Mouse (Mus musculus) limb, embryonic 12.5 days (tissue): ENCODE results near the gene Smg6. TPM values are rescaled to one million over a fixed set of nuclear protein-coding genes. Genes with fewer than 3 reads are reported as not detected.
"Not testable (repeated sequence)": the region's sequence is repeated elsewhere in the genome, so short reads cannot be mapped to it uniquely, and the experiment has no call there.

Experiments used
- ATAC-seq: fragments of 200-750 bp; cut with Nextera tagmentation; 2 replicates; pipeline ENCODE4 v1.8.0; 2017; ENCODE audit warnings: low read depth, moderate TSS enrichment; ENCODE audit not compliant: insufficient number of reproducible peaks, insufficient read depth, low FRiP score, low TSS enrichment
- H3K27ac ChIP-seq: fragments of 300-500 bp; sonication (generic); 2 replicates; pipeline ENCODE4 v1.5.1; 2016; ENCODE audit warnings: mild to moderate bottlenecking, moderate library complexity
- H3K27me3 ChIP-seq: fragments of 300-500 bp; sonication (generic); 2 replicates; pipeline ENCODE4 v1.6.1; 2016; ENCODE audit warnings: mild to moderate bottlenecking, moderate library complexity
- H3K36me3 ChIP-seq: fragments of 300-500 bp; sonication (generic); 2 replicates; pipeline ENCODE4 v1.6.1; 2016; ENCODE audit warnings: mild to moderate bottlenecking, moderate library complexity
- H3K4me1 ChIP-seq: fragments of 300-500 bp; sonication (generic); replicated peaks from 2 replicates; pipeline ENCODE4 v1.6.1; 2016
- H3K4me2 ChIP-seq: fragments of 300-500 bp; sonication (generic); 2 replicates; pipeline ENCODE4 v1.6.1; 2016; ENCODE audit warnings: mild to moderate bottlenecking, moderate library complexity
- H3K4me3 ChIP-seq: fragments of 300-500 bp; sonication (generic); replicated peaks from 2 replicates; pipeline ENCODE4 v1.5.1; 2016; ENCODE audit warnings: mild to moderate bottlenecking
- H3K9ac ChIP-seq: fragments of 300-500 bp; sonication (generic); replicated peaks from 2 replicates; pipeline ENCODE4 v1.6.1; 2016; ENCODE audit warnings: mild to moderate bottlenecking, moderate library complexity
- H3K9me3 ChIP-seq: fragments of 300-500 bp; sonication (generic); 2 replicates; pipeline ENCODE4 v1.6.1; 2016; ENCODE audit warnings: mild to moderate bottlenecking, moderate library complexity
- WGBS: fragments of 180-500 bp; shearing (Covaris S2); methylation state at CpG from one replicate; pipeline ENCODE4 v1.1.7; 2016; 5-methylcytosine and 5-hydroxymethylcytosine counted together
- polyA plus RNA-seq: library from polyadenylated mRNA; unstranded; fragments of >200 nt; fragmentation: Nextera tagmentation; extraction: Ambion mirVana; gene quantifications from 2 replicates; pipeline ENCODE4 v1.2.1, GENCODE M21; 2016

The Smg6 gene
- polyA plus RNA-seq, 1 experiment from 2014 or later: 22.7 TPM

DNA sequence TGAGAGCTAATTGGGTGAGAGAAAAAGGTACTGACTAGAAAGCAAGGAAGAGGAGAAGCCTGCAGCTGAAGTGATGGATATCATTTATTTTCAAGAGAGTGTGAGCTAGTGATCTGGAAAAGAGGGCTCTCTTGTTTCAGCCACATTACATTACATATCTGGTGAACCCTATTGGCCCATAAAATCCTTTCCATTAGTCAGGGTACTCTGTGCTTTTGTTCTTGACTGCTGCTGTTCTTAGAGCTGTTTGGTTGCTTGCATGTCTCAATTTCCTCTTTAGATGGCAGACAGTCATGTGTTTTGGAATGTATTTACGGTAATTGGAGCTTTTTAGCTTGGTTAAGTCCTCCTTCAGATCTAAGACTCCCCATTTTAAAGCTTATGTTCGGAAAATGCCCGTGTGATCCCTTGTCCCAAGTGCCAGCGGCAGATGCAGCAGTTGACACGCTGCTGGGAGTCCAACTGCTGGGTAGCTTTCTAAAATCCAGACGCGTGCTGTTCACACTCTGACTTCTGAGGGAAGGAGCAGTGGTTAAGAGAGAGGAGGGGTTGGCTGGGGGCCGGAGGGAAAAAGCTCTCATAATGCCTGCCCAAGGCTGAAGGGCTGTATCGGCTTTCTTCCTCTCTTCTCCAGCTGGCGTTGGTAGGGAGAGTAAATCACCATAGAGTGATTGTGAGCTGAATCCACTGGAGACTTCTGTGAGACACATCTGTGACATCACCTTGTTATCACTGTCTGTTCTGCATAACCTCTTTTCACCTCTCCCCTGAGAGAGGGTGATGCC lies 75.4 kb downstream of the Smg6 start:
- 37% methylated on average over 10 of the region's 10 CpGs for WGBS
- H3K27ac ChIP-seq: peak overlapping the region; percentile 60
- peak; percentile 68 for ATAC-seq
- H3K4me3 ChIP-seq: no peak overlapping the region
- peak overlapping the region; percentile 4 for H3K4me2 ChIP-seq
- no peaks in the 10 kb centered on the region for H3K27me3 ChIP-seq
- H3K4me1 ChIP-seq: peaks cover 13% of the 10 kb centered on the region
- no peaks in the 10 kb centered on the region for H3K9me3 ChIP-seq
- peaks cover 15% of the 10 kb centered on the region for H3K36me3 ChIP-seq
- H3K9ac ChIP-seq: no peak overlapping the region

DNA sequence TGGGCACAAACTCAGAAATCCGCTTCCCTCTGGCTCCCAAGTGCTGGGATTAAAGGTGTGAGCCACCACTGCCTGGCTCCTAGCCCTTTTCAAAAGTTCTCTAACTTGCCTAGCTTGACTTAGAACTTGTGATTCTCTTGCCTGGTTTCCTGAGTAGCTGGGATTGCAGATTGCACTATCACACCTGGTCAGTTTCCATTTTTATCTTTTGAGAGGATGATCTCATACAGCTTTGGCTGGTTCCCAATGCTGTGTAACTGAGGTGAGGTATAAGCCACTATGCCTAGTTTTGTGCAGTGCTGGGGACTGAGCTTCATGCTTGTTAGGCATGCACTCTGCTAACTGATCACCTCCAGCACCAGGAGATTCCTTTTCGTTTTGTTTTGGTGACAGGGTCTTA lies 82.6 kb downstream of the Smg6 start:
- H3K4me3 ChIP-seq: no peak overlapping the region
- no peaks in the 10 kb centered on the region for H3K27me3 ChIP-seq
- no peak overlapping the region for H3K4me2 ChIP-seq
- H3K4me1 ChIP-seq: peaks cover 16% of the 10 kb centered on the region
- H3K27ac ChIP-seq: no peak overlapping the region
- no peaks in the 10 kb centered on the region for H3K9me3 ChIP-seq
- WGBS: 76% methylated on average over 2 of the region's 2 CpGs
- no peaks in the 10 kb centered on the region; the same call in 1 of the 2 replicates for H3K36me3 ChIP-seq
- ATAC-seq: no peak
- no peak overlapping the region for H3K9ac ChIP-seq

DNA sequence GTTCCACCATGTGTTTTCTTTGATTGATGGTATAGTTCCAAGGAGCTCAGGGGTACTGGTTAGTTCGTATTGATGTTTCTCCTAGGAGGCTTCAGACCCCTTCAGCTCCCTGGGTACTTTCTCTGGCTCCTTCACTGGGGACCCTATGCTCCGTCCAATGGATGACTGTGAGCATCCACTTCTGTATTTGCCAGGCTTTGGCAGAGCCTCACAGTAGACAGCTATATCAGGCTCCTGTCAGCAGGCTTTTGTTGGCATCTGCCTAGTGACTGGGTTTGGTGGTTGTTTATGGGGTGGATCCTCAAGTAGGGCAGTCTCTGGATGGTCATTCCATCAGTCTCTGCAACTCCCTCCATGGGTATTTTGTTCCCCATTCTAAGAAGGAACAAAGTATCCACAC lies 83.9 kb downstream of the Smg6 start:
- not testable (repeated sequence) for H3K27me3 ChIP-seq, H3K9ac ChIP-seq, H3K9me3 ChIP-seq, H3K4me3 ChIP-seq, ATAC-seq, H3K36me3 ChIP-seq, H3K4me2 ChIP-seq, H3K27ac ChIP-seq
- WGBS: 88% methylated on average over 2 of the region's 2 CpGs
- peaks cover 28% of the 10 kb centered on the region for H3K4me1 ChIP-seq

DNA sequence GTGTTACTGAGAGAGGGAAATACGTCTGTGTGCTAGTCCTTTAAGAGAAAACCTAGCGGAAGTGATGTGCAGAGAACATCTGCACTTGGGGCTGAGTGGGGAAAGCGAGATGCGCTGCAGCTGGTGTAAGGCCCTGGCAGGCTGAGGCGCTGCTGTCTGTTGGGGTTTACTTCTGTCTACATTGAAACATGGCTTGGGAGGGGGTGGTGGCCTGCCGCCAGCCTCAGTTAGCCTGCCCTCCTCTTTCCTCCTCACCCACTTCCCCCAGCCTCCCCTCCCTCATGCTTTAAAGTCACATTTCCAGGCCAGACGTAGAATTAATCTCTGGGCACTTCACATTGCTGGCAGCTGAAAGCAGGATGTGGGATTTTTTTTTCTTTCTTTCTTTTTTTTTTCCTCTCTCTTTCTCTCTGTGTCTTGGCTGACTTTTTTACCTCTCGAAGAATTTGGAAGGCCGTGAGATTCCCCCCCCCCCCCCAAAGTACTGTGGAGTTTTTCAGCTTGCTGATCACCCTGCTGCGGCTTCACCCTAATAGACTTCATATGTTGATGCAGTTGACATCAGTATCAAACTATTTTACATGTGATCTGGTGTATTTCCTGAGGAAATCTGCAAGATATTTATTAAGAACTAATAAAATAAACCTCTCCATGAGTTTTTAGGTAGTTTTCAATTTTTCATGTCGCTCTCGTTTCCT lies 87.5 kb downstream of the Smg6 start:
- Histone ChIP-seq H3K4me3 (no peak overlapping the region), H3K27me3 (no peaks in the 10 kb centered on the region), H3K4me2 (peak overlapping the region; percentile 44), H3K9ac (no peak overlapping the region), H3K4me1 (peaks cover 62% of the 10 kb centered on the region), H3K36me3 (no peaks in the 10 kb centered on the region; the same call in 1 of the 2 replicates), H3K9me3 (no peaks in the 10 kb centered on the region), H3K27ac (peak overlapping the region; percentile 91)
- ATAC-seq: peak; percentile 34
- WGBS: 20% methylated on average over 12 of the region's 12 CpGs

DNA sequence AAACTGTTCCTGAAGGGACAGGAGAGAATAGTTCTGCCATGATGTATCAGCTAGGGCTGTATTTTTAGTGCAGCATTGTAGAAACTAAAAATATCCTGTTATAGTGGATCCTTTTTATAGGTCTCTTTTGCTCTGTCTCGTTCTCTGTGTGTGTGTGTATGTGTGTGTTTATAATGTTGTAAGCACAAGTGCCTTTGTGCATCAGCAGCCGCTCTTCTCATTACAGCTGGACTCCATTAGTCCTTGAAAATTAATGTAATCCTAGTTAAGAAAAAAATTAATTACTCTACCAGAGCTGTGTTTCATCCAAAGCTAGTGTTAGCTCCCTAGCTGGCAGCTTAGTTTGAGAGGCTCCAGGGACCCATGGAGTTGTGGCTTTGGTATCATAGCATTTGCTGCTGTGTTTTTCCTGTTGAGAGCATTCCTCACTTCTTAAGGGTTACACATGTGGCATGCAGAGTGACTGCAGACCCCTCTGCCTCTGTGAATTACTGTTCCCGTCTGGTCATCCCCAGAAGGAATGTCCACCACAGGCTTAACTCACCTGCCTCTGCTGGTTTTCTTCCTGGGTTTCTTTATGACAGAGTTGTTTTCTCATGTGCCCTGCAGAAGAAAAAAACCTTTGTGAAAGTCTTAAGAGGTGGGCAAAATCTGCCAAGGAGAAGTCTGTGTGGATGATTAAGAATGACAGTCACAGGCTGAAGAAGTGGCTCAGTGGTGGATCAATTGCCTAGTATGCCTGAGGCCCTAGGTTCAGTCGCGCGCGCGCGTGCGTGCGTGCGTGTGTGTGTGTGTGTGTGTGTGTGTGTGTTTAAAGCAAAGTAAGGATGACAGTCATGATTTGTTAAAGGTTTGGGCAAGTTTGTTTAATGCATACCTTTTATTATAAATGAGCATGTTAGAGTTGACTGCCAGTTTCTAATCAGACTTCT lies 88.4 kb downstream of the Smg6 start:
- Histone ChIP-seq H3K27me3 (no peaks in the 10 kb centered on the region), H3K4me3 (no peak overlapping the region), H3K4me1 (peaks cover 65% of the 10 kb centered on the region), H3K4me2 (peak overlapping the region; percentile 44), H3K36me3 (no peaks in the 10 kb centered on the region), H3K27ac (peak overlapping the region; percentile 91), H3K9me3 (no peaks in the 10 kb centered on the region), H3K9ac (no peak overlapping the region)
- WGBS: 66% methylated on average over 12 of the region's 12 CpGs
- ATAC-seq: peak; percentile 52; the same call in 1 of the 2 replicates

DNA sequence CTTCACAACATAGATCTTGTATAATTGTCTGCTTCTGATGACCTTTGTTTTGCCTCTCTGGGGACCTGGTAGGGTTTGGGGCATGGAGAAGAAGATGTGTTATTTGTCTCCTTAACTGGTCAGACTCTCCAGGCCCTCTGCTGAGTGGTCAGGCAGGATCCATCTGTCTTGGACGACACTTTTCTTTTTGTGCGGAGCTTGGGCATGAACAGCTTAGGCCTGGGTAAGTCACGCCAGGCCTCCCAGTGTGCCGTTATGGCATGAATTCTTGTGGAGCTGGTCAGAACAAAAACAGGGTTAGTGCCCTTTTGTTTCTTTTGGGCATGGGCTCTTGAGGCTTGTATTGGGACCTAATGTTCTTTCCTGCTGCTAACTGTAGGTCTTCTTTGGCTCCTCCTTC lies 89.2 kb downstream of the Smg6 start:
- no peaks in the 10 kb centered on the region for H3K9me3 ChIP-seq
- peak overlapping the region; percentile 91 for H3K27ac ChIP-seq
- ATAC-seq: no peak
- H3K9ac ChIP-seq: no peak overlapping the region
- 75% methylated on average over 4 of the region's 4 CpGs for WGBS
- no peak overlapping the region for H3K4me3 ChIP-seq
- no peaks in the 10 kb centered on the region for H3K36me3 ChIP-seq
- H3K27me3 ChIP-seq: no peaks in the 10 kb centered on the region
- peaks cover 65% of the 10 kb centered on the region for H3K4me1 ChIP-seq
- no peak overlapping the region for H3K4me2 ChIP-seq

DNA sequence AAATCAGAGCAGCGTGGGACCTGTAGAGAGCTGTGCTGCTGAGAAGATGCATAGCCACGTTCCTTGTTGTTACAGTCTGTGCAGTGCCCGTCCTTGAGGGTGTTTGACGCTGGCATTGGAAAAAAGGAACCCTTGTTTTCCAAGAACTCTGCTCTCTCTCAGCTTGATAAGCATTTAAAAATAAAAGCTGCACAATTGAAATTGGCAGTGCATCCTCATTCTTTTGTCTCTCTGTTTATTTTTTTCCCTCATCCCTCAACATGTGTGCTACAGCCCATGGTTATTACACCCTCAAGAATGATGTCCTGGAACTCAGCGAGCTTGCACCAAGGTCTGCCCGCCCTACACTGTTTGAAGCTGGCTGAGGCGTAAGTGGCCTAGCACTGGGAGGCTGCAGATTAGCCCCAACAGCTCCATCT lies 89.8 kb downstream of the Smg6 start:
- no peak for ATAC-seq
- no peaks in the 10 kb centered on the region for H3K9me3 ChIP-seq
- no peak overlapping the region for H3K4me2 ChIP-seq
- no peaks in the 10 kb centered on the region for H3K27me3 ChIP-seq
- peaks cover 65% of the 10 kb centered on the region for H3K4me1 ChIP-seq
- no peak overlapping the region for H3K4me3 ChIP-seq
- H3K9ac ChIP-seq: no peak overlapping the region
- WGBS: 52% methylated on average over 7 of the region's 7 CpGs
- no peaks in the 10 kb centered on the region for H3K36me3 ChIP-seq
- peak overlapping the region; percentile 91 for H3K27ac ChIP-seq

DNA sequence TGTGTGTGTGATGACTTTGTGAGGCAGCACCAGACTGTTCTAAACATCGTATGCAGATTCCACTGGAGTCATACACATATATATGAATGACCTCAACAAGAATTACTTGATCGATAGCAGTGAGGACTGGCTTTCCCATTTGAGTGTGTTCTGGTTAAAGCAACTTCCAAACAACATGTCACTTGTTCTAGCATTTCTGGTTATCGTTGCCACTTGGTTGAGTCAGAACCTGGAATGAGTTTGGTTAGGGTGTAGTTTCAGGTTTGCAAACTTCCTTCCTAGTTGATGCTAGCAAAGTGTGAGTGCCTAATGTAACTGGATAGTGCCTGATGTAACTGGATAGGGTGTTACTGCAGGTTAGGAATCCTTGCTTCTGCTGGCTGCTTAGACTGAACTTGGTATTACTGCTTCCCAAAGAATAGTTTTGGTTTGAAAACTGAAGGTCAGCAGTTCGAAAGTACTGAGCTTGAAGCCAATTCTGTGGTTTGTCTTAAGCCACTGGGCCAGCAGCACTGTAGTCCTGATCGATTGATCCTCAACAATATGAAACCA lies 90.8 kb downstream of the Smg6 start:
- Histone ChIP-seq H3K4me1 (peaks cover 65% of the 10 kb centered on the region), H3K4me3 (no peak overlapping the region), H3K36me3 (no peaks in the 10 kb centered on the region), H3K9ac (no peak overlapping the region), H3K27ac (peak overlapping the region; percentile 50), H3K4me2 (no peak overlapping the region), H3K9me3 (no peaks in the 10 kb centered on the region), H3K27me3 (no peaks in the 10 kb centered on the region)
- 76% methylated on average over 5 of the region's 5 CpGs for WGBS
- no peak for ATAC-seq

DNA sequence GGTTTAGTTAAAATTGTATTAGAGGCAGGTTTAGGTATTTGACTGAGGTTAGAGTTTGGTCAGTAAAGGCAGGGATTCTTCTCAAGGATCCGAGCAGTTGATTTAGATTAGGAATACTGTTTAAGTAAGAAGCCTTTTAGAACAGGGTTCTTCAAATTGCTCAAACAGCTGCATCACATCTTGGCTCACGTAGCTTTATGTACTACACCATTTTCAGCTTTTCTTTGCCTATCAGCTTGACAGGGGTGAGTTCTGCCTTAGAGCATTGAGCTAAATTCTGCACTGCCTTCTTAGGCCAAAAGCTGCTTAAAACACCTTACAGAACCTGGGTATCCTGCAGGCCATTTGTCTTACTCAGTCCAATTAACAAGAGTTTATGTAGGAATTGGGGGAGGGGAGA lies 92.2 kb downstream of the Smg6 start:
- H3K4me3 ChIP-seq: no peak overlapping the region
- no peak overlapping the region for H3K27ac ChIP-seq
- ATAC-seq: no peak
- 68% methylated on average over 2 of the region's 2 CpGs for WGBS
- H3K27me3 ChIP-seq: no peaks in the 10 kb centered on the region
- no peak overlapping the region for H3K4me2 ChIP-seq
- H3K9me3 ChIP-seq: no peaks in the 10 kb centered on the region
- no peaks in the 10 kb centered on the region for H3K36me3 ChIP-seq
- peaks cover 54% of the 10 kb centered on the region for H3K4me1 ChIP-seq
- no peak overlapping the region for H3K9ac ChIP-seq

DNA sequence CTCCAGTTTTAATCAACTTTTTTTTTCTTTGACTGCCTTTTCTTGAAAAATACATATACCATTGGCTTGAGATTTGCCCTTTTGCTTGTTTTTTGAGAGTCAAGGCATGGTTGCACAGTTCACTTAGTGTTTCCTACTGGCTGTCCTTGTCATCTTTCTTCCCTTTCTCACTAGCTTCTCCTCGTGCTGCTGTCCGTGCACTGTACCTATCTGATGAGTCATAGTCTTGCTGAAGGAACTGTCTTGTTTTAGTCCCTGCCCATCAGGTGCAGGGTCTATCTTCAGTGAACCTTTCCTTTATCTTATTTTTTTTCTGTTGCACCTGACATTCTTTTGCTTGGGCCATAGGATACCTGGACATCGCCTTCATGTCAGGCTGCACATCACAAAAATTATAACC lies 101.4 kb downstream of the Smg6 start:
- Histone ChIP-seq H3K9ac (no peak overlapping the region), H3K27ac (no peak overlapping the region), H3K4me3 (no peak overlapping the region), H3K27me3 (no peaks in the 10 kb centered on the region), H3K36me3 (no peaks in the 10 kb centered on the region), H3K4me2 (no peak overlapping the region), H3K4me1 (peaks cover 14% of the 10 kb centered on the region), H3K9me3 (no peaks in the 10 kb centered on the region)
- WGBS: 94% methylated on average over 3 of the region's 3 CpGs
- no peak for ATAC-seq

DNA sequence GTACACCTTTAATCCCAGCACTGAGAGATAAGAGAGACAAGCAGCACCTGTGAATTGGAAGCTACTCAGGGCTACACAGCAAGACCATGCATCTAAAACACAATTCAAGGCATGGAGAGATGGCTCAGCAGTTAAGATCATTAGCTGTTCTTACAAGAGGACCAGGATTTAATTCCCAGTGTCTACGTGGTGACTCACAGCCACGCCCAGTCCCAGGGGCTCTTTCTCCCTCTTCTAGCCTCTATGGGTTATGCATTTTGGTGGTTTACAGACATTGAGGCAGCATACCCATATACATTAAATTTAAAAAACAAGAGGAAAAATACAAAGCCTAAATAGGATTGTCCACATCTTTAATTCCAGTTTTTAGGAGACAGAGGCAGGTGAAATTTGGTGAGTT lies 102.0 kb downstream of the Smg6 start:
- H3K4me1 ChIP-seq: peaks cover 15% of the 10 kb centered on the region
- no peaks in the 10 kb centered on the region for H3K9me3 ChIP-seq
- 78% methylated on average over 2 of the region's 2 CpGs for WGBS
- H3K9ac ChIP-seq: no peak overlapping the region
- no peak overlapping the region for H3K4me2 ChIP-seq
- no peaks in the 10 kb centered on the region for H3K36me3 ChIP-seq
- H3K27me3 ChIP-seq: no peaks in the 10 kb centered on the region
- no peak overlapping the region for H3K4me3 ChIP-seq
- no peak for ATAC-seq
- H3K27ac ChIP-seq: no peak overlapping the region
